Mouse (Mus musculus) midbrain, embryonic 16.5 days (tissue): Measurements from ENCODE around the gene Psat1. TPM values are rescaled to one million over a fixed set of nuclear protein-coding genes. Genes with fewer than 3 reads are reported as not detected.

ENCODE experiments used
- ATAC-seq: fragments of 200-750 bp; cut with Nextera tagmentation; 2 replicates; pipeline ENCODE4 v1.8.0; 2017; ENCODE audit warnings: moderate TSS enrichment
- H3K27ac ChIP-seq: fragments of 300-500 bp; sonication (generic); 2 replicates; pipeline ENCODE4 v1.5.1; 2014; ENCODE audit warnings: mild to moderate bottlenecking, low read length, mixed read lengths
- H3K27me3 ChIP-seq: fragments of 300-500 bp; sonication (generic); 2 replicates; pipeline ENCODE4 v1.6.1; 2014; ENCODE audit warnings: low read depth, low read length, mixed read lengths; ENCODE audit not compliant: control insufficient read depth, insufficient read depth
- H3K36me3 ChIP-seq: fragments of 300-500 bp; sonication (generic); 2 replicates; pipeline ENCODE4 v1.6.1; 2014; ENCODE audit warnings: mild to moderate bottlenecking, low read length, moderate library complexity, mixed read lengths; ENCODE audit not compliant: control insufficient read depth, insufficient read depth
- H3K4me1 ChIP-seq: fragments of 300-500 bp; sonication (generic); 2 replicates; pipeline ENCODE4 v1.6.1; 2014; ENCODE audit warnings: mild to moderate bottlenecking, low read length, mixed read lengths; ENCODE audit not compliant: control insufficient read depth, insufficient read depth
- H3K4me2 ChIP-seq: fragments of 300-500 bp; sonication (generic); 2 replicates; pipeline ENCODE4 v1.6.1; 2014; ENCODE audit warnings: mild to moderate bottlenecking, low read length, mixed read lengths
- H3K4me3 ChIP-seq: fragments of 300-500 bp; sonication (generic); 2 replicates; pipeline ENCODE4 v1.5.1; 2014; ENCODE audit warnings: low read depth, mild to moderate bottlenecking, low read length, moderate library complexity, mixed read lengths
- H3K9ac ChIP-seq: fragments of 300-500 bp; sonication (generic); 2 replicates; pipeline ENCODE4 v1.6.1; 2014; ENCODE audit warnings: low read depth, low read length, mixed read lengths
- H3K9me3 ChIP-seq: fragments of 300-500 bp; sonication (generic); replicated peaks from 2 replicates; pipeline ENCODE4 v1.6.1; 2014; ENCODE audit warnings: mild to moderate bottlenecking, low read length, mixed read lengths; ENCODE audit not compliant: control insufficient read depth, poor library complexity, severe bottlenecking
- WGBS: fragments of 180-500 bp; shearing (Covaris S2); extraction: QIAGEN DNeasy Blood & Tissue Kit; methylation state at CpG from one replicate; pipeline ENCODE4 v1.1.7; 2014; 5-methylcytosine and 5-hydroxymethylcytosine counted together
- polyA plus RNA-seq: library from polyadenylated mRNA; unstranded; fragments of >200 nt; fragmentation: Nextera tagmentation; extraction: Ambion mirVana; gene quantifications from 2 replicates; pipeline ENCODE4 v1.2.1, GENCODE M21; 2015

The Psat1 gene
- polyA plus RNA-seq, 1 experiment from 2014 or later = 82.2 TPM

- Histone ChIP-seq H3K9me3 (no peaks in the 10 kb centered on the region), H3K27me3 (no peaks in the 10 kb centered on the region), H3K27ac (no peak overlapping the region), H3K9ac (no peak overlapping the region), H3K36me3 (peaks cover 32% of the 10 kb centered on the region), H3K4me1 (no peaks in the 10 kb centered on the region), H3K4me3 (no peak overlapping the region), H3K4me2 (no peak overlapping the region)
- whole genome bisulfite sequencing = 48% methylated on average over 3 of the region's 3 CpGs
- peak; percentile 77 for ATAC-seq
These were observed 17.9 kb upstream of the Psat1 start for GRCm38 (mm10) chr19:15965082-15965481.

DNA sequence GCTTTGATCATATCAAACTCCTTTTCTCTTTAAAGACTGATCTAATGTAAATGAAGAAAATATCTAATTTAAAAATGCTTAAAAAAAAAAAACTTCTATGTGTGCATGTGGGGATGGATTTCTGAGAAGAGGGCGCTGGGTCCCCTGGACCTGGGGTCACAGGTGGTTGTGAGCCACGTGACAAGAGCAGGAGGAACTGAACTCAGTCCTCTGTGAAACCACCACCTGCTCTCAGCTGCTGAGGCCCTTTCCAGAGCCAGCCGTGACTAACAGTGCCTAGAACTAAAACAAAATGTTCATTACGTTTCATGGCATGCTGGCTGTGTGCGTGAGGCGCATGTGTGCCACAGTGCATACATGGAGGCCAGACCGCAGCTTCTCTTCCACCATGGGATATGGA lies 17.4 kb upstream of the Psat1 start:
- 94% methylated on average over 7 of the region's 7 CpGs for WGBS
- Histone ChIP-seq H3K9ac (no peak overlapping the region), H3K27me3 (no peaks in the 10 kb centered on the region), H3K4me3 (no peak overlapping the region), H3K27ac (no peak overlapping the region), H3K9me3 (no peaks in the 10 kb centered on the region), H3K4me1 (no peaks in the 10 kb centered on the region), H3K4me2 (no peak overlapping the region), H3K36me3 (peaks cover 27% of the 10 kb centered on the region)
- ATAC-seq = no peak

DNA sequence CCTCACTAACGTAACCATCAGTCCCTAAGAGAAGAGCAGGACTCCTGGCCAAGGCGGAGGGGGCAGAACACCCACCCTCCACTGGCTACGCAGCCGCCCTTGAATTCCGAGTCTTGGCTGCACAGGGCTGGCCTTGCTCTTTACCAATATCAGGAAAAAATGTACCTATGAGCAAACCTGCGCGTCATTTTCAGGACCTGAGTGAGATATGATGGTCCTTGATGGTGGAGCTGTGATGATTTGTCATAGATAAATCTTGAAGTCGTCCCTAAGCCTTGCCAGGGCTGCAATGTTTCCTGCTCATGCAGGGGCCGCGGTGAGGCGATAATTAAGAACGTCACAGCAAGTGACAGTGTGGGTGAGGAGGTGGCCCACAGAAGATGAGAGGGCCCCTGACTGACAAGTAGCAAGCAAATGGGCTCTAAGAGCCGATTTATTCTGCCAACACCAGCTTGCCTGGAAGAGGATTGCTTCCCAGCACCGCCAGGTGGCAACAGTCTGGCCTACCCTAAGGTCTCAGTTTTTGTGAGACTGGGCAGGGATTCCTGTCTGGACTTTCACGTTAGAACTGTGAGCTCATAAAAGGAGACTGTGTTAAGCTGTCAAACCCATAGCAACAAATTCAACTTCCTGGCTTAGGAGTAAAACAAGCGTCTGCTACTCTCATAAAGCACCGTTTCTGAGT lies 16.0 kb upstream of the Psat1 start:
- Histone ChIP-seq H3K27ac (no peak overlapping the region), H3K4me1 (no peaks in the 10 kb centered on the region), H3K4me3 (no peak overlapping the region), H3K9me3 (no peaks in the 10 kb centered on the region), H3K4me2 (no peak overlapping the region), H3K36me3 (peaks cover 34% of the 10 kb centered on the region), H3K9ac (no peak overlapping the region), H3K27me3 (no peaks in the 10 kb centered on the region)
- 88% methylated on average over 17 of the region's 17 CpGs for WGBS
- ATAC-seq = no peak

- 90% methylated on average over 13 of the region's 13 CpGs for WGBS
- Histone ChIP-seq H3K27me3 (no peaks in the 10 kb centered on the region), H3K9ac (no peak overlapping the region), H3K4me3 (no peak overlapping the region), H3K27ac (no peak overlapping the region), H3K4me2 (no peak overlapping the region), H3K36me3 (peaks cover 31% of the 10 kb centered on the region), H3K4me1 (no peaks in the 10 kb centered on the region), H3K9me3 (no peaks in the 10 kb centered on the region)
- no peak for ATAC-seq
These were observed 15.2 kb upstream of the Psat1 start for GRCm38 (mm10) chr19:15962313-15962712.

DNA sequence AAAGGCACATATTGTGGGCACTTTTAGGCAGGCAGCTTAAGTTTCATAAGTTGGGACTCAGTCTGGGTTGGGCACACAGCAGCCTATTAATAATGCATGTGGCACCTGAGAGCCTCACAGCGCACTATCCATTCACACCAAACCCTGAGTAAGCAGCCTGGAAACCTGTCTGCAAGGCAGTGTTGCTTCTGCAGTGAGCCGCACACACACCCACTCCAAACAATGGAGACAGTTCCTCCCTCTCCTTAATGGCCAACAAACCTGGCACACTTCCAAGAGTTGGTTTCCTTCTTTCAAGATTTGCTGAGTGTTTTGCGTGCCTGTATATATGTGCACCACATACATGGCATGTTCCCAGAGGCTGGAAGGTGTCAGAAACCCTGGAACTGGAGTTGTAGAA lies 3.1 kb upstream of the Psat1 start:
- 70% methylated on average over 3 of the region's 3 CpGs for WGBS
- ATAC-seq = no peak

DNA sequence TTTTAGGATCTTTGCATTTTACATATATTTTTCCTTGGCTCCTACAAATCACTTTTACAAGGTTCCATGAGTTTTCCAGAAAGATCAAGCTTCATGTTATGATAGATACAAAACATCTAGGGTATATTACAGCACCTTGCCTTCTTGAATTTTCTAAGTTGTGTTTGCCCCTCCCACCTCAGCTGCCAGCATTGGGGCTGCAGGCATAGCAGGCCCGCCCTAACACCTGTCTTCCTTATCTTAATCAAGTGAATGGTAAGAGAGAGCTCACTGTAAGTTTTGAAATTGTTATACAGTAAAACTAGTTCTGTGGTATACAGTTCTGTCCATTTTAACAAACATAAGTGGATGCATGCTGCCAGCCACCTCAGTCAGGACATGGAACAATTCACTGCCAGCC lies 1.7 kb upstream of the Psat1 start:
- Histone ChIP-seq H3K9me3 (no peaks in the 10 kb centered on the region), H3K4me1 (no peaks in the 10 kb centered on the region), H3K4me2 (no peak overlapping the region), H3K9ac (no peak overlapping the region), H3K27ac (no peak overlapping the region), H3K4me3 (no peak overlapping the region), H3K27me3 (no peaks in the 10 kb centered on the region), H3K36me3 (no peaks in the 10 kb centered on the region)
- ATAC-seq = no peak
- WGBS = 93% methylated on average over 1 of the region's 1 CpGs

More for the DNA sequence above, 3.1 kb upstream of the Psat1 start:
- Histone ChIP-seq H3K27ac (no peak overlapping the region), H3K9ac (no peak overlapping the region), H3K36me3 (peaks cover 7% of the 10 kb centered on the region), H3K4me1 (no peaks in the 10 kb centered on the region), H3K27me3 (no peaks in the 10 kb centered on the region), H3K4me3 (no peak overlapping the region), H3K9me3 (no peaks in the 10 kb centered on the region), H3K4me2 (no peak overlapping the region)

DNA sequence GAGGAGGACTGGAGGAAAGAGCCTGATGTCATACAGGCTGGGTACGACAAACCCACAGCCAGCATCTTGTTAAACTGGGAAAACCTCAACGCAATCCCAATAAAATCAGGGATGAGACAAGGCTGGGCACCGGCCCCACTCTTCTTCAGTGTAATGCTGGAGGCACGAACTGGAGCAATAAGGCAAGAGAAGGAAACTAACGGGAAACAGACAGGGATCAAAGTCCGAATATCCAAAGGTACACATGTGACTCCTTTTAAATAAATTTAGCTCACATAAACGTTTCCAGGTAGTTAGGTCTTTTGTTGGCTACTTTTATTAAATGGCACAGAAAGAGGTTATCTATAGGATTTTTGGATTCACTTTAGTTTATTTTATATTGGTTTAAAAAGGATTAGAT lies 1.3 kb upstream of the Psat1 start:
- H3K4me2 ChIP-seq = no peak overlapping the region
- H3K27ac ChIP-seq = no peak overlapping the region
- no peaks in the 10 kb centered on the region for H3K36me3 ChIP-seq
- H3K4me3 ChIP-seq = no peak overlapping the region
- H3K9ac ChIP-seq = no peak overlapping the region
- H3K4me1 ChIP-seq = no peaks in the 10 kb centered on the region
- no peak for ATAC-seq
- 88% methylated on average over 7 of the region's 7 CpGs for WGBS
- H3K9me3 ChIP-seq = no peaks in the 10 kb centered on the region
- no peaks in the 10 kb centered on the region for H3K27me3 ChIP-seq

DNA sequence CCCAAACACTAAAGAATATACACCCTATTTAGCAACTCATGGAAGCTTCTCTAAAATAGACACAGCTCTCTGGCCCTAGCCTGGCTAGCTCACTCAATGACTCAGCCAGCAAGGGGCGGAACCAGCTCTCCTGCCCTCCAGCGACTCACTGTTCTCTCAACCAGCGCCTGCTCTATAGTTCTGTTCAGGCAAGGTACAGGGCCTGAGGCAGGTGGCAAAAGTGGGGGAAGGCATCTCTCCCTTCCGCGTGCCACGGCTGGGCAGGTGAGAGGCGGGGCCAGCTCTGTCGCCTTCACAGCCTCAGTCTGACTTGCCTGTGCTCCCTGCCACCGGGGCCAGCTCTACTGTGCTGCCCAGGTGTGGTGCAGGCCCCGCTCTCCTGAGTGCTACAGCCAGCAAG lies 474 bp downstream of the Psat1 start:
- Histone ChIP-seq H3K36me3 (no peaks in the 10 kb centered on the region), H3K4me3 (no peak overlapping the region), H3K9ac (no peak overlapping the region), H3K4me2 (no peak overlapping the region), H3K27ac (no peak overlapping the region), H3K4me1 (no peaks in the 10 kb centered on the region), H3K9me3 (no peaks in the 10 kb centered on the region), H3K27me3 (no peaks in the 10 kb centered on the region)
- no peak; the same call in 1 of the 2 replicates for ATAC-seq
- WGBS = 72% methylated on average over 10 of the region's 10 CpGs

DNA sequence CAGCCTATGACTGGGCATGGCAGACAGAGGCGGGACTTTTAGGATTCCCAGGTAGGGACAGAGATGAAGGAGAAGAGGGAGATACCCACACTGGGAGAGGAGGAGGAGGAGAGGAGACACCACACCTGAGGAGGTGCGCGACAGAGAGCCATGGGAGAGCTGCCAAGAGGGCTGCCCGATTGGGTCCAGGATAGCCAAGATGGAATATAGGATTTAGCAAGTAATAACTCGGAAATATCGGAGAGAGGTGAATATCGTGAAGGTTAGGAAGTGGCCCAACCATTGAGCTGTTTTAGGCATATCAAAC lies 4.1 kb downstream of the Psat1 start:
- no peaks in the 10 kb centered on the region for H3K9me3 ChIP-seq
- no peak for ATAC-seq
- no peaks in the 10 kb centered on the region for H3K36me3 ChIP-seq
- WGBS = 82% methylated on average over 7 of the region's 7 CpGs
- H3K4me3 ChIP-seq = no peak overlapping the region
- no peak overlapping the region for H3K9ac ChIP-seq
- no peak overlapping the region for H3K4me2 ChIP-seq
- H3K4me1 ChIP-seq = no peaks in the 10 kb centered on the region
- no peak overlapping the region for H3K27ac ChIP-seq
- no peaks in the 10 kb centered on the region for H3K27me3 ChIP-seq
